Mouse (Mus musculus) liver (tissue): ENCODE data around the gene Rnf34.
A peak's percentile ranks its signal among the peaks of the same experiment; 100 is the strongest.

ENCODE experiments used
- DNase-seq: peaks from one replicate; pipeline ENCODE4 v3.0.0-alpha.2; 2020; ENCODE audit warnings: mixed read lengths

Gene Rnf34

GRCm38 (mm10) chr5:122874359-122874758 is 24.5 kb downstream of the Rnf34 start:
- DNase-seq, result no peak

- no peak for DNase-seq
Measured at GRCm38 (mm10) chr5:122876671-122877070, 26.8 kb downstream of the Rnf34 start.

GRCm38 (mm10) chr5:122880241-122880980 is 30.6 kb downstream of the Rnf34 start:
- DNase-seq, result no peak

GRCm38 (mm10) chr5:122881313-122881712 is 31.5 kb downstream of the Rnf34 start:
- peak; percentile 69 for DNase-seq

- DNase-seq, result no peak
Measured at GRCm38 (mm10) chr5:122882256-122883050, 32.6 kb downstream of the Rnf34 start.

- DNase-seq, result no peak
Measured at GRCm38 (mm10) chr5:122883237-122883636, 33.4 kb downstream of the Rnf34 start.

- no peak for DNase-seq
Measured at GRCm38 (mm10) chr5:122883652-122884235, 33.9 kb downstream of the Rnf34 start.

- DNase-seq, result no peak
Measured at GRCm38 (mm10) chr5:122884594-122885348, 34.9 kb downstream of the Rnf34 start.

GRCm38 (mm10) chr5:122887033-122887432 is 37.2 kb downstream of the Rnf34 start:
- no peak for DNase-seq

- no peak for DNase-seq
Measured at GRCm38 (mm10) chr5:122887926-122888611, 38.2 kb downstream of the Rnf34 start.

GRCm38 (mm10) chr5:122888612-122889214 is 38.9 kb downstream of the Rnf34 start:
- DNase-seq, result no peak

GRCm38 (mm10) chr5:122890396-122890795 is 40.5 kb downstream of the Rnf34 start:
- no peak for DNase-seq

- DNase-seq, result no peak
Measured at GRCm38 (mm10) chr5:122893270-122893669, 43.4 kb downstream of the Rnf34 start.

GRCm38 (mm10) chr5:122894007-122894637 is 44.3 kb downstream of the Rnf34 start:
- peak; percentile 75 for DNase-seq

GRCm38 (mm10) chr5:122894821-122895220 is 45.0 kb downstream of the Rnf34 start:
- no peak for DNase-seq

- DNase-seq, result no peak
Measured at GRCm38 (mm10) chr5:122898153-122898552, 48.3 kb downstream of the Rnf34 start.

- no peak for DNase-seq
Measured at GRCm38 (mm10) chr5:122898963-122899776, 49.3 kb downstream of the Rnf34 start.

GRCm38 (mm10) chr5:122899777-122900557 is 50.1 kb downstream of the Rnf34 start:
- peak; percentile 95 for DNase-seq

- DNase-seq, result no peak
Measured at GRCm38 (mm10) chr5:122900558-122901171, 50.8 kb downstream of the Rnf34 start.
